Mouse (Mus musculus) bone marrow macrophage, adult 2 months (primary cell): ENCODE measurements at regions not wholly inside any gene's neighbourhood (a gene's known extent, or its start where the extent isn't known, plus 50 kb on each side); places are given as distances from the start of the nearest gene placed in this dataset.
A peak's percentile ranks its signal among the peaks of the same experiment; 100 is the strongest.

Experiments
- H3K27ac ChIP-seq: 2 replicates; pipeline ENCODE4 v1.5.1; 2012; ENCODE audit warnings: low read depth, low read length; ENCODE audit not compliant: insufficient read depth
- H3K4me1 ChIP-seq: 2 replicates; pipeline ENCODE4 v1.6.1; 2012; ENCODE audit warnings: low read length; ENCODE audit not compliant: control insufficient read depth, insufficient read depth
- H3K4me3 ChIP-seq: 2 replicates; pipeline ENCODE4 v1.5.1; 2012; ENCODE audit warnings: mild to moderate bottlenecking, low read length, moderate library complexity; ENCODE audit not compliant: insufficient read depth
- CTCF ChIP-seq: IDR thresholded peaks from 2 replicates; pipeline ENCODE4 v1.5.1; 2012; ENCODE audit warnings: low read depth, mild to moderate bottlenecking, low read length, moderate library complexity
- POLR2A ChIP-seq: IDR thresholded peaks from 2 replicates; pipeline ENCODE4 v1.6.1; 2012; ENCODE audit warnings: mild to moderate bottlenecking, low read depth, low read length, borderline replicate concordance

GRCm38 (mm10) chr3:146345946-146346345, 58.5 kb upstream of the Ssx2ip start:
- H3K27ac ChIP-seq = no peak overlapping the region
- H3K4me3 ChIP-seq = no peak overlapping the region
- peaks cover 3% of the 10 kb centered on the region for H3K4me1 ChIP-seq
- TF ChIP-seq POLR2A (no peak), CTCF (no peak)

GRCm38 (mm10) chr3:146347311-146347710, 57.1 kb upstream of the Ssx2ip start:
- Histone ChIP-seq H3K4me1 (peaks cover 5% of the 10 kb centered on the region), H3K4me3 (no peak overlapping the region), H3K27ac (no peak overlapping the region)
- TF ChIP-seq CTCF (no peak), POLR2A (no peak)

- no peak for TF ChIP-seq CTCF
- TF ChIP-seq POLR2A = no peak
- Histone ChIP-seq H3K4me1 (peaks cover 5% of the 10 kb centered on the region), H3K4me3 (no peak overlapping the region), H3K27ac (no peak overlapping the region)
These were observed 55.5 kb upstream of the Ssx2ip start for GRCm38 (mm10) chr3:146348921-146349320.

- TF ChIP-seq CTCF (no peak), POLR2A (no peak)
- Histone ChIP-seq H3K4me1 (peaks cover 5% of the 10 kb centered on the region), H3K4me3 (no peak overlapping the region), H3K27ac (no peak overlapping the region)
These were observed 55.0 kb upstream of the Ssx2ip start for GRCm38 (mm10) chr3:146349393-146349792.

GRCm38 (mm10) chr3:146350126-146350525, 54.3 kb upstream of the Ssx2ip start:
- Histone ChIP-seq H3K4me1 (peaks cover 5% of the 10 kb centered on the region), H3K27ac (no peak overlapping the region), H3K4me3 (no peak overlapping the region)
- TF ChIP-seq POLR2A = no peak
- TF ChIP-seq CTCF = no peak

GRCm38 (mm10) chr3:146351468-146351867, 53.0 kb upstream of the Ssx2ip start:
- TF ChIP-seq POLR2A (no peak), CTCF (no peak)
- Histone ChIP-seq H3K27ac (no peak overlapping the region), H3K4me3 (no peak overlapping the region)

GRCm38 (mm10) chr3:146352187-146352586, 52.3 kb upstream of the Ssx2ip start:
- no peak for TF ChIP-seq POLR2A
- peak; percentile 48 for TF ChIP-seq CTCF
- Histone ChIP-seq H3K4me3 (no peak overlapping the region), H3K27ac (no peak overlapping the region), H3K4me1 (peaks cover 5% of the 10 kb centered on the region)

More at GRCm38 (mm10) chr3:146351468-146351867, 53.0 kb upstream of the Ssx2ip start:
- H3K4me1 ChIP-seq = peaks cover 5% of the 10 kb centered on the region

GRCm38 (mm10) chr3:146353961-146354360, 50.5 kb upstream of the Ssx2ip start:
- H3K27ac ChIP-seq = no peak overlapping the region
- peaks cover 5% of the 10 kb centered on the region for H3K4me1 ChIP-seq
- no peak for TF ChIP-seq CTCF
- TF ChIP-seq POLR2A = no peak
- H3K4me3 ChIP-seq = no peak overlapping the region
